Mouse (Mus musculus): ENCODE results near the gene Npvf.

DNA sequence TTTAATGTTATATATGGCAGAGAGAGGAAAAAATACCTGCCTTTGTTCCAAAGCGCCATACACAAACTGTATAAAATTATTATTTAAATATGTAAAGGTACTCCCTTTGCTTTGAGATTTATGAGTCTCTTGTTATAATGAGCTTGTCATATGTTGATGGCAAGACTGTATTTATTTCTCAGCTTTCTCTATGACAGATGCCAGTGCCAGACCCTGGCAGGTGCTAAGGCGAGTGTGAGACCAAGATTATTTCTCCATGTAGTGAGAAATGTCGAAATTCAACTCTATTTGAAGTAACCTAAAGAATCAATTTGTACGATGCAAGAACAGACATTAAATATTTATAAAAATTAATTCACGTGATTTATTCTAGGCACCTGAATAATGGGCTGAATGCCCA lies 3.8 kb upstream of the Npvf start:
- no peak for TF ChIP-seq TAL1 (conservative IDR thresholded peaks at IDR 0.05; ENCODE audit: low read depth, low read length)
- no peak for TF ChIP-seq CTCF (IDR thresholded peaks at IDR 0.05; ENCODE audit: low read depth, low read length)
- TF ChIP-seq GATA1 (IDR thresholded peaks at IDR 0.05; ENCODE audit: borderline replicate concordance, low read length): no peak
